Comparison of ENCODE assay signal across 14 mouse cellular contexts in the genomic region with DNA sequence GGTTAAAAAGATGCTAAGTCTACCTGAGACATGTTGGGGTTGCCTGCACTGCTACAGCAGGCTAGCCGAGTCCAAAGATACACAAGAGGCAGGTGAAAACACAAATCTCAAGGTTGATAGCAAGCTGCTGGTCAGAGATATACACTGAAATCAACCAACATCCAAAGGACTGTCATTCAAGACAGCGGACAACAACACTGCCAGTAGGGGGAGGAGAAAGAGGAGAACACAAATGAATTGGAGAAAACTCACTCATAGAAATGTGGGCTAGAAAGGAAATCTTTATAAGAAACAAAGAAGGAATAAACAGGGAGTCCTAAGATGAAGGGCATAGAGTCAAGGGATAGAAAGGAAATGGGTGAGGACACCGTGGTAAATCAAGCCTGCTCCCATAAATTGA.
"Had no signal": no experiment of that assay in that cellular context is flagged by ENCODE, and none has a peak within 500 bp of the region (broad histone marks: within the 10 kb centered on the region; RNA-seq: fewer than 3 reads in every experiment).

No protein-coding gene starts in this region.

- DNase-seq: kidney, adult 18-20 months; kidney, adult 9 months; kidney, postnatal 25 days; lung, adult 18-20 months; midbrain, embryonic 14.5 days; thymus, adult 2 months; thymus, postnatal 14 days; thymus, postnatal 4 days had no signal

- H3K9me3 ChIP-seq: lung, embryonic 15.5 days; megakaryocyte, embryonic 14.5 days had no signal

- H3K27ac ChIP-seq: liver, embryonic 14.5 days; lung, embryonic 15.5 days; macrophage had no signal

- H3K9ac ChIP-seq: liver, embryonic 14.5 days; lung, embryonic 15.5 days had no signal

- H3K4me1 ChIP-seq: lung, embryonic 15.5 days had no signal

- H3K4me2 ChIP-seq: liver, embryonic 11.5 days; lung, embryonic 15.5 days; midbrain, embryonic 11.5 days had no signal

- H3K27me3 ChIP-seq: lung, embryonic 15.5 days; megakaryocyte, embryonic 14.5 days had no signal

- H3K4me3 ChIP-seq: lung, embryonic 15.5 days; megakaryocyte, embryonic 14.5 days had no signal
